Mouse (Mus musculus) midbrain, embryonic 14.5 days (tissue): ENCODE results near the gene Nubpl. TPM values are rescaled to one million over a fixed set of nuclear protein-coding genes. Genes with fewer than 3 reads are reported as not detected.
"Not testable (repeated sequence)": the region's sequence is repeated elsewhere in the genome, so short reads cannot be mapped to it uniquely, and the experiment has no call there.

Experiments
- ATAC-seq: fragments of 200-750 bp; cut with Nextera tagmentation; 2 replicates; pipeline ENCODE4 v1.8.0; 2017; ENCODE audit warnings: moderate number of reproducible peaks, moderate library complexity; ENCODE audit not compliant: low FRiP score, low TSS enrichment
- DNase-seq: peaks from one replicate; pipeline ENCODE4 v3.0.0-alpha.2; 2015
- H3K27ac ChIP-seq: fragments of 300-500 bp; sonication (generic); replicated peaks from 2 replicates; pipeline ENCODE4 v1.5.1; 2014; ENCODE audit warnings: mild to moderate bottlenecking, low read depth, low read length, moderate library complexity
- H3K27me3 ChIP-seq: fragments of 300-500 bp; sonication (generic); 2 replicates; pipeline ENCODE4 v1.6.1; 2014; ENCODE audit warnings: low read length, control low read depth, mixed read lengths; ENCODE audit not compliant: control insufficient read depth, insufficient read depth
- H3K36me3 ChIP-seq: fragments of 300-500 bp; sonication (generic); 2 replicates; pipeline ENCODE4 v1.6.1; 2014; ENCODE audit warnings: low read length, control low read depth; ENCODE audit not compliant: control insufficient read depth, insufficient read depth
- H3K4me1 ChIP-seq: fragments of 300-500 bp; sonication (generic); 2 replicates; pipeline ENCODE4 v1.6.1; 2014; ENCODE audit warnings: mild to moderate bottlenecking, antibody characterized with exemption, low read length, control low read depth; ENCODE audit not compliant: control insufficient read depth, insufficient read depth
- H3K4me2 ChIP-seq: fragments of 300-500 bp; sonication (generic); 2 replicates; pipeline ENCODE4 v1.6.1; 2014; ENCODE audit warnings: mild to moderate bottlenecking, low read length, moderate library complexity
- H3K4me3 ChIP-seq: fragments of 300-500 bp; sonication (generic); replicated peaks from 2 replicates; pipeline ENCODE4 v1.5.1; 2014; ENCODE audit warnings: low read depth, low read length
- H3K9ac ChIP-seq: fragments of 300-500 bp; sonication (generic); replicated peaks from 2 replicates; pipeline ENCODE4 v1.6.1; 2014; ENCODE audit warnings: mild to moderate bottlenecking, low read length, moderate library complexity
- H3K9me3 ChIP-seq: fragments of 300-500 bp; sonication (generic); 2 replicates; pipeline ENCODE4 v1.6.1; 2016; ENCODE audit warnings: low read length, control low read depth, mixed read lengths; ENCODE audit not compliant: control insufficient read depth
- WGBS: fragments of 180-500 bp; shearing (Covaris S2); extraction: QIAGEN DNeasy Blood & Tissue Kit; methylation state at CpG from one replicate; pipeline ENCODE4 v1.1.7; 2014; 5-methylcytosine and 5-hydroxymethylcytosine counted together
- polyA plus RNA-seq: library from polyadenylated mRNA; unstranded; fragments of >200 nt; fragmentation: Nextera tagmentation; extraction: Ambion mirVana; gene quantifications from 2 replicates; pipeline ENCODE4 v1.2.1, GENCODE M21; 2014

The Nubpl gene
- polyA plus RNA-seq = 7.8 and 8.3 TPM in 2 replicates

- under 1% methylated on average over 32 of the region's 32 CpGs for WGBS
- Histone ChIP-seq H3K4me3 (peak within 1 kb of the TSS; percentile 75), H3K27me3 (no peaks in the 10 kb centered on the region), H3K9me3 (no peaks in the 10 kb centered on the region), H3K4me2 (peak within 1 kb of the TSS; percentile 65), H3K36me3 (no peaks in the 10 kb centered on the region), H3K9ac (peak within 1 kb of the TSS; percentile 67), H3K4me1 (peaks cover 3% of the 10 kb centered on the region; the same call in 1 of the 2 replicates), H3K27ac (peak within 1 kb of the TSS; percentile 46; the same call in 1 of the 2 replicates)
- ATAC-seq (peak; percentile 98), DNase-seq (peak; percentile 98)
These were observed at the start of gene Nubpl for GRCm38 (mm10) chr12:52097650-52098070. Nubpl (plus strand) TSS chr12:52097737.

GRCm38 (mm10) chr12:52049324-52049723 lies 48.2 kb upstream of the Nubpl start:
- no peak overlapping the region for H3K4me3 ChIP-seq
- 80% methylated on average over 2 of the region's 2 CpGs for WGBS
- no peak overlapping the region for H3K4me2 ChIP-seq
- no peaks in the 10 kb centered on the region for H3K36me3 ChIP-seq
- ATAC-seq (no peak), DNase-seq (no peak)
- H3K27ac ChIP-seq = no peak overlapping the region
- H3K27me3 ChIP-seq = no peaks in the 10 kb centered on the region
- H3K9ac ChIP-seq = no peak overlapping the region
- no peaks in the 10 kb centered on the region for H3K9me3 ChIP-seq
- H3K4me1 ChIP-seq = no peaks in the 10 kb centered on the region

- not testable (repeated sequence) for H3K9ac ChIP-seq, DNase-seq, ATAC-seq, H3K27ac ChIP-seq, H3K27me3 ChIP-seq, H3K9me3 ChIP-seq, H3K4me1 ChIP-seq, H3K4me3 ChIP-seq, H3K4me2 ChIP-seq, H3K36me3 ChIP-seq
- WGBS = no CpG with 5 or more reads among the region's 3 CpGs
These were observed 18.2 kb upstream of the Nubpl start for GRCm38 (mm10) chr12:52079296-52079695.

GRCm38 (mm10) chr12:52097049-52097649 lies 388 bp upstream of the Nubpl start:
- H3K36me3 ChIP-seq = no peaks in the 10 kb centered on the region
- DNase-seq = no peak
- ATAC-seq = peak; percentile 59; the same call in 1 of the 2 replicates
- H3K4me3 ChIP-seq = peak overlapping the region; percentile 75
- no peak overlapping the region for H3K27ac ChIP-seq
- peaks cover 3% of the 10 kb centered on the region; the same call in 1 of the 2 replicates for H3K4me1 ChIP-seq
- peak overlapping the region; percentile 65 for H3K4me2 ChIP-seq
- H3K27me3 ChIP-seq = no peaks in the 10 kb centered on the region
- no peaks in the 10 kb centered on the region for H3K9me3 ChIP-seq
- 71% methylated on average over 13 of the region's 13 CpGs for whole genome bisulfite sequencing
- H3K9ac ChIP-seq = no peak overlapping the region

DNA sequence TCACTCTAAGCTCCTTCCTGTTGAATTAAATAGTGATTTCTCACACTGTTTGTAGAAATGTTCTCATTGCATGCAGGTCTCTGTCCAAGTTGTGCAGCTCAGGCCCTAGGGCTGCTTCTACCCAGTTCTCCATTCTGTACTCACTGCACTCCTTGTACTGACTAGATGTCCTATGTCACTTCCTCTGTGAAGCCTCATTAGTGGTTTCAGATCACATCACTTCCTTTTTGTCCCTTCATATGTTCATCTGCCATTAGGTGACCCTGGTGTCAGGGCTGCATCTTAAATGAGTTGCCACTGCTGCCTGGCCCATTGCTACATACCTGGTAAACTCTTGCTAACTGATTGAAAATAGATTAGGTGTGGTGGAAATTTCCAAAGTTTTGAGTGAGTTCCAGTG lies 22.7 kb downstream of the Nubpl start:
- Histone ChIP-seq H3K4me2 (no peak overlapping the region), H3K4me3 (no peak overlapping the region), H3K9me3 (no peaks in the 10 kb centered on the region), H3K27ac (no peak overlapping the region), H3K9ac (no peak overlapping the region), H3K27me3 (no peaks in the 10 kb centered on the region), H3K4me1 (0 out of 2 replicates have a peak, but pooled peaks cover 4% of the 10 kb centered on the region), H3K36me3 (no peaks in the 10 kb centered on the region)
- no peak for DNase-seq
- no peak for ATAC-seq

DNA sequence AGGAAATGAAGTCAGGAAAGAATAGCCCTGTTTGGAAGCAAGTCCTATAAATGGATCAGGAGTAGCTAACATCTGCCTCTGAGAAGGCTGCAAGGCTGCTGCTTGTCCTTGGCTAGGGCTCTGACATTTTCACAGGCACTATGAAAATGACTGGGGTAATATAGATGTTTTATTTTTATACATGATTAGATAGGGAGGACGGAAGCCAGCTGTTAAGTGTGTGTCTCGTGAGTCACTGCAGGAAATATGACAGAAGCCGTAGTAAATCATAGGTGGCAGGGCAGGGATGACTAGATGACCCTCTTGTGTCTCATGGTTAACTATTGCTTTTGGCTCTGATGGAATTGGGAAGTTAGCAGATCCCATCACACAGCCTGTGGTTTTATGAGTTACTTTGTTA lies 28.9 kb downstream of the Nubpl start:
- 90% methylated on average over 3 of the region's 3 CpGs for WGBS
- Histone ChIP-seq H3K9me3 (no peaks in the 10 kb centered on the region), H3K9ac (no peak overlapping the region), H3K27me3 (no peaks in the 10 kb centered on the region), H3K4me2 (no peak overlapping the region), H3K27ac (no peak overlapping the region), H3K36me3 (no peaks in the 10 kb centered on the region), H3K4me1 (0 out of 2 replicates have a peak, but pooled peaks cover 4% of the 10 kb centered on the region), H3K4me3 (no peak overlapping the region)
- no peak for ATAC-seq
- DNase-seq = no peak

DNA sequence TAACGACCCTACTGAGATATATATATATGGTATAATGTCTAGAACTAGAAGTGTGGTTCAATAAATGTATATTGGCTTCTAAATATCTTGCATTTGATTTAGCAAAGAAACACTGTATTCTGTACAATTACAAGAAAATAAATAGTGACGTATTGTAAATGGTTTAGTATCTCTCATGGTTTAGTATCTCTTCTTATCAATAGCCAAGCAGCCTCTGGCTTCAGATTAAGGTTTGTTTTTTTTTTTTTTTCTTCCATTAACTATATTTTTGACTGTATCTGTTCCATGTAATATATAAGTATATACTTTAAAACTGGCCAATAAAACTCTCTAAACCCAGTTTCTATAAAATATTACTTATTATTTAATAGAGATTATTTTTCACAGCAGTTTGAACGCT lies 31.5 kb downstream of the Nubpl start:
- Histone ChIP-seq H3K4me1 (peaks cover 5% of the 10 kb centered on the region; the same call in 1 of the 2 replicates), H3K27ac (no peak overlapping the region), H3K9ac (no peak overlapping the region), H3K9me3 (no peaks in the 10 kb centered on the region), H3K36me3 (no peaks in the 10 kb centered on the region), H3K27me3 (no peaks in the 10 kb centered on the region), H3K4me2 (no peak overlapping the region), H3K4me3 (no peak overlapping the region)
- DNase-seq = no peak
- 96% methylated on average over 3 of the region's 3 CpGs for WGBS
- ATAC-seq = no peak

GRCm38 (mm10) chr12:52132256-52132655 lies 34.7 kb downstream of the Nubpl start:
- peaks cover 5% of the 10 kb centered on the region; the same call in 1 of the 2 replicates for H3K4me1 ChIP-seq
- 3% methylated on average over 10 of the region's 10 CpGs for WGBS
- no peaks in the 10 kb centered on the region for H3K9me3 ChIP-seq
- H3K36me3 ChIP-seq = no peaks in the 10 kb centered on the region
- no peaks in the 10 kb centered on the region for H3K27me3 ChIP-seq
- ATAC-seq (no peak), DNase-seq (peak; percentile 75)
- H3K27ac ChIP-seq = no peak overlapping the region; the same call in 1 of the 2 replicates
- no peak overlapping the region for H3K9ac ChIP-seq
- peak overlapping the region; percentile 33 for H3K4me2 ChIP-seq
- no peak overlapping the region for H3K4me3 ChIP-seq

DNA sequence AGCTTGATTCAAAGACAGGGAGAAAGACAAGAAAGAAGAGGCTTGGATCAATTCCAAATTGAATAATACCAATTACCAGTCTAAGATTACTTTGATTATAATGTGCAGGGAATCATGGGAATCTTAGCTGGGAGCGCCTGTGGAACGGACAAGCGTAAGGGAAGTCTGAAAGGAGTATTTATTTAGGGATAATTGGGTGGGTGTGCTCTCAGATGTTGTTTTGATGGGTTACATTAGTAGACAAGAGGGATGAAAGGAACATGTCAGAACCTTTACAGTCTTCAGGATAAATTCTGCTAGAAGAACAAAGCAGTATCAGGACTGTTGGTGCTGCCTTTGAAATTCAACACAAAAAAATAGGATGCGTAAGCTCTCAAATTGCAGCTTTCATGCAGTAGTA lies 40.8 kb downstream of the Nubpl start:
- WGBS = 46% methylated on average over 4 of the region's 4 CpGs
- DNase-seq (peak; percentile 30), ATAC-seq (no peak)
- Histone ChIP-seq H3K4me2 (no peak overlapping the region), H3K4me3 (no peak overlapping the region), H3K27me3 (no peaks in the 10 kb centered on the region), H3K9me3 (no peaks in the 10 kb centered on the region), H3K9ac (no peak overlapping the region), H3K27ac (no peak overlapping the region), H3K36me3 (no peaks in the 10 kb centered on the region), H3K4me1 (no peaks in the 10 kb centered on the region)
